Comparison of ENCODE assay signal across 31 mouse cellular contexts in the genomic region with DNA sequence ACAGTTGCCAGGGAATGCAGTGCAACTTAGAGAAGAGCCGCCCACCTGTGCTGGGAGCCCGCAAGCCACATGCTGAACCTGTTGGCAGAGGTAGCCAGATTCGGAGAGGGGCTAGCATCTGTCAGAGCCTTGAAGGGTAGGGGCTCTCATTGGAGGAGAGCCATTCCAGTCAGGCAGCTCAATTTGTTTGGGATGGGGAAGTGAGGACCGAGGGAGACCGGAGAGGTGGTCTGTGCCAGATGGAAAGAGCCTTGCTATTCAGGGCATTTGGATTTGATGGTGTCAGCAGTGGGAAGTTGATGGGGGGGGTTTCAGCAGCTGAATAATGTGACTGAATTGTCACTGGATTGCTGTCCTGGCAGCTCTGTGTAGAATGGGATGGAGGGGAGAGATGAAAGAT. TPM values are rescaled to one million over a fixed set of nuclear protein-coding genes. Genes with fewer than 3 reads are reported as not detected.
DNase-seq lines count a peak whose midpoint lies in the region; ATAC-seq and TF ChIP-seq lines count a peak whose summit lies in the region.
"Had no signal": no experiment of that assay in that cellular context is flagged by ENCODE, and none has a peak within 500 bp of the region (broad histone marks: within the 10 kb centered on the region; RNA-seq: fewer than 3 reads in every experiment).

No protein-coding gene starts in this region.

- WGBS in hindbrain, embryonic 16.5 days, result 52% methylated on average over 5 of the region's 5 CpGs
- WGBS in hindbrain, embryonic 11.5 days, result 64% methylated on average over 5 of the region's 5 CpGs
- WGBS in forebrain, embryonic 14.5 days, result 44% methylated on average over 5 of the region's 5 CpGs
- 29% methylated on average over 5 of the region's 5 CpGs for WGBS in forebrain, postnatal 0 days
- WGBS in midbrain, postnatal 0 days, result 55% methylated on average over 5 of the region's 5 CpGs
- WGBS in heart, embryonic 12.5 days, result 59% methylated on average over 5 of the region's 5 CpGs

- no peak for TF ChIP-seq CTCF in forebrain, postnatal 0 days (IDR thresholded peaks at IDR 0.05; ENCODE audit: low read depth)
- TF ChIP-seq CTCF in midbrain, postnatal 0 days (IDR thresholded peaks at IDR 0.05), result no peak

- no peaks in the 10 kb centered on the region for H3K36me3 ChIP-seq in hindbrain, embryonic 16.5 days (ENCODE audit: control insufficient read depth, insufficient read depth, low read length)
- no peaks in the 10 kb centered on the region for H3K36me3 ChIP-seq in hindbrain, embryonic 11.5 days (ENCODE audit: control insufficient read depth, insufficient read depth, low read length)
- H3K36me3 ChIP-seq in forebrain, embryonic 14.5 days (ENCODE audit: control insufficient read depth, insufficient read depth, low read length), result 0 out of 2 replicates have a peak, but pooled peaks cover 2% of the 10 kb centered on the region
- no peaks in the 10 kb centered on the region for H3K36me3 ChIP-seq in forebrain, postnatal 0 days (ENCODE audit: insufficient read depth)
- no peaks in the 10 kb centered on the region for H3K36me3 ChIP-seq in midbrain, postnatal 0 days (ENCODE audit: insufficient read depth, low read length)
- H3K36me3 ChIP-seq in heart, embryonic 12.5 days, result no peaks in the 10 kb centered on the region
- H3K36me3 ChIP-seq: embryonic facial prominence, embryonic 15.5 days; intestine, embryonic 15.5 days had no signal

- no peak overlapping the region for H3K4me2 ChIP-seq in hindbrain, embryonic 16.5 days (ENCODE audit: low read length)
- H3K4me2 ChIP-seq in hindbrain, embryonic 11.5 days (replicated peaks; ENCODE audit: low read depth, low read length), result no peak overlapping the region
- no peak overlapping the region for H3K4me2 ChIP-seq in forebrain, embryonic 14.5 days (ENCODE audit: low read length)
- no peak overlapping the region for H3K4me2 ChIP-seq in forebrain, postnatal 0 days (ENCODE audit: low read depth)
- no peak overlapping the region for H3K4me2 ChIP-seq in midbrain, postnatal 0 days (ENCODE audit: low read depth, low read length, poor library complexity, severe bottlenecking)
- H3K4me2 ChIP-seq in heart, embryonic 12.5 days, result no peak overlapping the region
- H3K4me2 ChIP-seq: embryonic facial prominence, embryonic 15.5 days; heart, embryonic 11.5 days; intestine, embryonic 15.5 days had no signal

- ATAC-seq in hindbrain, embryonic 16.5 days, result peak; percentile 16; the same call in 1 of the 2 replicates
- ATAC-seq in hindbrain, embryonic 11.5 days (ENCODE audit: low FRiP score), result no peak
- ATAC-seq in forebrain, embryonic 14.5 days, result no peak
- ATAC-seq in forebrain, postnatal 0 days, result 0 out of 2 replicates have a peak, but pooled peaks have one; percentile 19
- ATAC-seq in midbrain, postnatal 0 days (ENCODE audit: low FRiP score), result no peak
- no peak for ATAC-seq in heart, embryonic 12.5 days (ENCODE audit: insufficient number of reproducible peaks, low FRiP score)
- ATAC-seq: CD4-positive, CD25-positive, alpha-beta regulatory T cell, adult 4 months; hindbrain, postnatal 0 days; intestine, embryonic 15.5 days had no signal

- no peaks in the 10 kb centered on the region for H3K27me3 ChIP-seq in hindbrain, embryonic 16.5 days (replicated peaks; ENCODE audit: control insufficient read depth, insufficient read depth, low read length)
- H3K27me3 ChIP-seq in hindbrain, embryonic 11.5 days (ENCODE audit: control insufficient read depth, insufficient read depth, low read length), result no peaks in the 10 kb centered on the region
- no peaks in the 10 kb centered on the region for H3K27me3 ChIP-seq in forebrain, embryonic 14.5 days (replicated peaks; ENCODE audit: control insufficient read depth, insufficient read depth, low read length)
- no peaks in the 10 kb centered on the region for H3K27me3 ChIP-seq in forebrain, postnatal 0 days (ENCODE audit: insufficient read depth, low read length)
- no peaks in the 10 kb centered on the region for H3K27me3 ChIP-seq in midbrain, postnatal 0 days (ENCODE audit: insufficient read depth, low read length)
- peaks cover 42% of the 10 kb centered on the region for H3K27me3 ChIP-seq in heart, embryonic 12.5 days (replicated peaks)
- H3K27me3 ChIP-seq: intestine, embryonic 15.5 days had no signal

- no peak overlapping the region for H3K4me3 ChIP-seq in hindbrain, embryonic 16.5 days (ENCODE audit: low read length)
- no peak overlapping the region for H3K4me3 ChIP-seq in hindbrain, embryonic 11.5 days (ENCODE audit: low read depth, low read length)
- H3K4me3 ChIP-seq in forebrain, embryonic 14.5 days (ENCODE audit: low read depth, low read length), result no peak overlapping the region
- no peak overlapping the region for H3K4me3 ChIP-seq in forebrain, postnatal 0 days (ENCODE audit: low read depth, low read length)
- H3K4me3 ChIP-seq in midbrain, postnatal 0 days (ENCODE audit: low read depth, low read length), result no peak overlapping the region
- H3K4me3 ChIP-seq in heart, embryonic 12.5 days, result no peak overlapping the region
- H3K4me3 ChIP-seq: embryonic facial prominence, embryonic 10.5 days; embryonic facial prominence, embryonic 15.5 days; intestine, embryonic 15.5 days; layer of hippocampus, adult 2 months had no signal

- no peaks in the 10 kb centered on the region for H3K9me3 ChIP-seq in hindbrain, embryonic 16.5 days (ENCODE audit: control insufficient read depth, low read length)
- no peaks in the 10 kb centered on the region for H3K9me3 ChIP-seq in hindbrain, embryonic 11.5 days (ENCODE audit: control insufficient read depth, low read length)
- H3K9me3 ChIP-seq in forebrain, embryonic 14.5 days (replicated peaks; ENCODE audit: control insufficient read depth, low read length), result no peaks in the 10 kb centered on the region
- no peaks in the 10 kb centered on the region for H3K9me3 ChIP-seq in forebrain, postnatal 0 days (ENCODE audit: low read length)
- no peaks in the 10 kb centered on the region for H3K9me3 ChIP-seq in midbrain, postnatal 0 days (ENCODE audit: low read length)
- no peaks in the 10 kb centered on the region for H3K9me3 ChIP-seq in heart, embryonic 12.5 days (replicated peaks)
- H3K9me3 ChIP-seq: embryonic facial prominence, embryonic 10.5 days; embryonic facial prominence, embryonic 15.5 days; intestine, embryonic 15.5 days had no signal

- no peak overlapping the region; the same call in 1 of the 2 replicates for H3K9ac ChIP-seq in hindbrain, embryonic 16.5 days (ENCODE audit: low read depth, low read length)
- no peak overlapping the region for H3K9ac ChIP-seq in hindbrain, embryonic 11.5 days (ENCODE audit: low read depth, low read length)
- H3K9ac ChIP-seq in forebrain, embryonic 14.5 days (ENCODE audit: low read length), result 0 out of 2 replicates have a peak overlapping the region, but pooled peaks have one; percentile 13
- H3K9ac ChIP-seq in forebrain, postnatal 0 days, result no peak overlapping the region
- H3K9ac ChIP-seq in midbrain, postnatal 0 days (replicated peaks; ENCODE audit: low read length, poor library complexity, severe bottlenecking), result no peak overlapping the region
- H3K9ac ChIP-seq in heart, embryonic 12.5 days, result no peak overlapping the region
- H3K9ac ChIP-seq: embryonic facial prominence, embryonic 15.5 days; intestine, embryonic 15.5 days; liver, embryonic 14.5 days had no signal

- H3K4me1 ChIP-seq in hindbrain, embryonic 16.5 days (ENCODE audit: control insufficient read depth, insufficient read depth, low read depth, low read length), result peaks cover 24% of the 10 kb centered on the region
- peaks cover 10% of the 10 kb centered on the region for H3K4me1 ChIP-seq in hindbrain, embryonic 11.5 days (replicated peaks; ENCODE audit: control insufficient read depth, insufficient read depth, low read length)
- peaks cover 77% of the 10 kb centered on the region for H3K4me1 ChIP-seq in forebrain, embryonic 14.5 days (ENCODE audit: control insufficient read depth, insufficient read depth, low read length)
- H3K4me1 ChIP-seq in forebrain, postnatal 0 days (ENCODE audit: insufficient read depth), result peaks cover 40% of the 10 kb centered on the region
- H3K4me1 ChIP-seq in midbrain, postnatal 0 days (ENCODE audit: insufficient read depth, low read length), result 0 out of 2 replicates have a peak, but pooled peaks cover 3% of the 10 kb centered on the region
- peaks cover 29% of the 10 kb centered on the region for H3K4me1 ChIP-seq in heart, embryonic 12.5 days (replicated peaks)

- H3K27ac ChIP-seq in hindbrain, embryonic 16.5 days (ENCODE audit: low read depth, low read length), result no peak overlapping the region
- H3K27ac ChIP-seq in hindbrain, embryonic 11.5 days (ENCODE audit: low read depth, low read length), result no peak overlapping the region
- H3K27ac ChIP-seq in forebrain, embryonic 14.5 days (ENCODE audit: low read depth, low read length), result peak overlapping the region; percentile 77
- H3K27ac ChIP-seq in forebrain, postnatal 0 days (ENCODE audit: low read depth, low read length), result no peak overlapping the region
- peak overlapping the region; percentile 32; the same call in 1 of the 2 replicates for H3K27ac ChIP-seq in midbrain, postnatal 0 days (ENCODE audit: low read depth, low read length)
- no peak overlapping the region for H3K27ac ChIP-seq in heart, embryonic 12.5 days (ENCODE audit: poor library complexity, severe bottlenecking)
- H3K27ac ChIP-seq: embryonic facial prominence, embryonic 10.5 days; embryonic facial prominence, embryonic 15.5 days; hindbrain, postnatal 0 days; intestine, embryonic 15.5 days; liver, embryonic 14.5 days; macrophage had no signal

- DNase-seq in hindbrain, embryonic 11.5 days (ENCODE audit: low spot score), result no peak
- DNase-seq in forebrain, embryonic 14.5 days (ENCODE audit: low spot score), result peak; percentile 61
- no peak for DNase-seq in forebrain, postnatal 0 days
- no peak for DNase-seq in midbrain, postnatal 0 days (ENCODE audit: low spot score)
- DNase-seq in layer of hippocampus, adult 9-11 months, result no peak
- DNase-seq: adrenal gland, postnatal 25 days; cerebellum, adult 8-10 months; cerebellum, postnatal 25 days; gastrocnemius, postnatal 25 days; heart, adult 11 months; heart, postnatal 4 days; kidney, adult 2 months; kidney, postnatal 36 days; liver; lung, adult 2 months; lung, postnatal 10 days; right cerebral cortex, adult 18-20 months; spleen, adult 18-20 months; thymus, postnatal 36 days had no signal

RNA-seq across cellular contexts. Expression of a gene that starts 57.9 kb away (rescaled TPM):
- 15.1 and 18.3 TPM in 2 replicates for polyA plus RNA-seq in hindbrain, embryonic 16.5 days (2015; fragmentation: Nextera tagmentation; extraction: Ambion mirVana)
- polyA plus RNA-seq in hindbrain, embryonic 11.5 days (2014; fragmentation: Nextera tagmentation; extraction: Ambion mirVana), result 27.3 and 30.1 TPM in 2 replicates
- 10.5 and 13.7 TPM in 2 replicates for polyA plus RNA-seq in forebrain, embryonic 14.5 days (2014; fragmentation: Nextera tagmentation; extraction: Ambion mirVana)
- 18.4 and 30.1 TPM in 2 replicates for total RNA-seq in forebrain, postnatal 0 days (2014; rRNA removed)
- polyA plus RNA-seq in forebrain, postnatal 0 days (2015; fragmentation: Nextera tagmentation; extraction: Ambion mirVana), result 6.3 and 12.8 TPM in 2 replicates
- total RNA-seq in midbrain, postnatal 0 days (2014; rRNA removed), result 30.9 and 46.5 TPM in 2 replicates
- polyA plus RNA-seq in midbrain, postnatal 0 days (2015; fragmentation: Nextera tagmentation; extraction: Ambion mirVana), result 9.5 and 11.4 TPM in 2 replicates
- 2.7 and 3.2 TPM in 2 replicates for polyA plus RNA-seq in heart, embryonic 12.5 days (2016; fragmentation: Nextera tagmentation; extraction: Ambion mirVana)
- total RNA-seq: megakaryocyte-erythroid progenitor cell, adult 5-6 weeks had no signal
- polyA plus RNA-seq: CD4-positive, CD25-positive, alpha-beta regulatory T cell, adult 4 months; macrophage had no signal

Comparison
In these comparisons a context has a peak if more than half of its experiments do, and no peak if none do; other contexts are left out.
1. ATAC-seq: peak in hindbrain, embryonic 16.5 days (single experiment) and forebrain, postnatal 0 days (single experiment); none in hindbrain, embryonic 11.5 days (single experiment), forebrain, embryonic 14.5 days (single experiment), midbrain, postnatal 0 days (single experiment) and heart, embryonic 12.5 days (single experiment).
2. H3K27ac ChIP-seq: peak in forebrain, embryonic 14.5 days (single experiment) and midbrain, postnatal 0 days (single experiment); none in hindbrain, embryonic 16.5 days (single experiment), hindbrain, embryonic 11.5 days (single experiment), forebrain, postnatal 0 days (single experiment) and heart, embryonic 12.5 days (single experiment).